Mouse (Mus musculus) mouse trophoblast stem cell (cell line): ENCODE data around the gene Pdcd4.

Source experiments
- in situ Hi-C, 2 experiments: fragments of 300-500 bp; cut with MseI, MboI; formaldehyde crosslinking; loops; 2 replicates in 1 of 2; 3 replicates in 1 of 2; pipeline ENCODE4 v1.15.1; 2025

The Pdcd4 gene

DNA sequence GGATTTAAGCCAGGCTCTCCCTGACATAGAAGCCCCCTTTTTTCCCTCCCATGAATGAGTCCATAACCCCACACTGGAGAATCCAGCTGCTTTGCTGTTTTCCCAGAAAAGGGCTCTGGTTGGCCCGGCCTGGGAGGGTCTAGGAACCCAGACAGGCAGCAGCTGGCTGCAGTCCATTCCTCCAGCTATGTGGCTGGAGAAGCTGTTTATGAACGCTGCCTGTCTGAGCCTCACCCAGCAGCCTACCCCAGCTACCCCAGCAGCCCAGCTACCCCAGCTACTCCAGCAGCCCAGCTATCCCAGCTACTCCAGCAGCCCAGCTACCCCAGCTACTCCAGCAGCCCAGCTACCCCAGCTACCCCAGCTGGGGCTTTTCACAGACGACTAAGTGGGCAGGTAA is at the start of gene Pdcd4:
Pdcd4 (plus strand) TSS at position 171 of the 400 bp plus-strand sequence.
- in situ Hi-C loops: no loop called here

DNA sequence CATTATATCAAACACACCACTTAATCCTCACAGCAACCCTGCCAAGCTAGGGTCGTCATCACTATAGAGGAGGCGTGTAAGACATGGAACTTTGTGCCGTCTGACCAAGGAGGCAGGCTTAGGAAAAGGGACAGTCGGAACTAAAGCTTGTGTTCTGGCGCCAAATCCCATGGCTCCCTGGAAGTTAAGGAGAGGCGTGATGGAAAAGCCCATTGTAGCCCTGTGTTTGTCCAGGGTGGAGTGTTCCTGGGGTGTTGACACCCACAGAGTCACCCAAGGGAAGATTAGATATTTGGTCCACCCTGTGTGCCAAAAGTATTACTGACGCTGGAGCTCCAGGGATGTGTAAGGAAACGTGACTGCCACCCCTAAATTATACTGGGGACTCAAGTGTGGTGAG is 48.1 kb upstream of the Pdcd4 start:
- in situ Hi-C loops: no loop called here

- in situ Hi-C loops: no loop called here
Measured at GRCm38 (mm10) chr19:53848272-53848995, 43.6 kb upstream of the Pdcd4 start.

GRCm38 (mm10) chr19:53850166-53850922 is 41.7 kb upstream of the Pdcd4 start:
- in situ Hi-C loops: no loop called here

DNA sequence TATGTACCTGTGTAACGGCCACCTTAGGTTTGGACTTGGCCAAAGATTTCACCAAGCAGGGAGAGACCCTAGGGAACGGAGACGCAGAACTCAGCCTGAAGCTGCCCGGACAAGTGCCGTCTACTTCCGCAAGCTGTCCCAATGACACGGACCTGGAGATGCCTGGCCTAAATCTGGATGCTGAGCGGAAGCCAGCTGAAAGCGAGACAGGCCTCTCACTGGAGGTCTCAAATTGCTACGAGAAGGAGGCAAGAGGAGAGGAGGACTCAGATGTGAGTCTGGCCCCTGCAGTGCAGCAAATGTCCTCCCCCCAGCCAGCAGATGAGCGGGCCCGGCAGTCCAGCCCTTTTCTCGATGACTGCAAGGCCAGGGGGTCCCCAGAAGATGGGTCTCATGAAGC is 40.7 kb upstream of the Pdcd4 start:
- in situ Hi-C loops: no loop called here

- in situ Hi-C loops: no loop called here
Measured at GRCm38 (mm10) chr19:53851826-53852698, 40.0 kb upstream of the Pdcd4 start.

DNA sequence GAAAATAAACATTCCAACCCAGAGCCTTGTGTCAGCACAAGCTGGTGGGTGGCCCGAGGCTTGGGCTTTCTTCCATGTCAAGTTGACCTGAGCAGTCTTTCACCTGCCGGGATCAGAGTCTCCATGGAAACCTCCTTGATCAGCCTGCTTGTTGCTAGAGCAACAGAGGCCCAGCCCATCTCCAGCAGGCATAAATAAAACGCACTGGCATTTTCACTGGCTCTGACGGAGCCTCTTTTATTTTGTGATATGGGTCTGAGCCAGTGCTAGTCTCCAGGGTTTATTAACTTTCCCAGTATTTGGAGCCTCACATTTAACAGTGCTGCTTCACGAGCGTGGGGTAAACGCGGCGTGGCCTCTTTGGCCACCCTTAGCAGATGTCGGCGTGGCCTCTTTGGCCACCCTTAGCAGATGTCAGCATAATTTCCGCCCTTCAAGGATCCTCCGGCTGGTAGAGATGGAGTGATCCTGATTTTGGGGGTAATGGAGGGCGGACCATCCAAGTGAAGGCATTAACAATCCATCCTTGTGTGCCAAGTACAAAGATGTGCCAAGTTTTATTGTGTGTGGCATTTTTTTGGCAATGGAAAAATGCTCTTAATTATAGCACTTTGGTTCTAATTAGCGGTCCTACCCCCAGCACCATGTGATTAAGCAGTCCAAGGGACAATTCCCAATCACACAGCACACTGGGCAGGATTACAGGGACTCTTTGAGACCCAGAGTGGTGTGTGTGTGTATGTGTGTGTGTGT is 39.2 kb upstream of the Pdcd4 start:
- in situ Hi-C loops: no loop called here

GRCm38 (mm10) chr19:53854978-53855377 is 37.1 kb upstream of the Pdcd4 start:
- in situ Hi-C loops: no loop called here

DNA sequence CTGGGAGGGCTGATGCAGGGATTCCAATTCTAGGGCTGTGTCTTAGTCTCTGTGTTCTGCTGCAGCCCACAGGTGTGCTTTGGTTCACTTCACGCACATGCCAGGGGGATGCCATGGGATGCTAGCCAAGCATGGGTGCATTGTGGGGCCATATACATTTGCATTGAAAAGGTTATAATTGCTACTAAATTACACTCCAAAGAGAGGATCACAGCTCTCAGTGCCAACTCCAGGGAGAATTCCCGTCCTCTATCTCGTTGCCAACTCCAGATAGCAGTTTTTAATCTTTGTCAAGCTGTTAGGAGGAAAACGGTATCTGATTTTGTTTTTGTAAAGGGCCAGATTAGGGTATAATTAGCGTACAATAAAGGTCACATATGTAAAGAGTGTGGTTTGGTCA is 36.2 kb upstream of the Pdcd4 start:
- in situ Hi-C loops: no loop called here

- in situ Hi-C loops: no loop called here
Measured at GRCm38 (mm10) chr19:53856794-53857193, 35.2 kb upstream of the Pdcd4 start.

DNA sequence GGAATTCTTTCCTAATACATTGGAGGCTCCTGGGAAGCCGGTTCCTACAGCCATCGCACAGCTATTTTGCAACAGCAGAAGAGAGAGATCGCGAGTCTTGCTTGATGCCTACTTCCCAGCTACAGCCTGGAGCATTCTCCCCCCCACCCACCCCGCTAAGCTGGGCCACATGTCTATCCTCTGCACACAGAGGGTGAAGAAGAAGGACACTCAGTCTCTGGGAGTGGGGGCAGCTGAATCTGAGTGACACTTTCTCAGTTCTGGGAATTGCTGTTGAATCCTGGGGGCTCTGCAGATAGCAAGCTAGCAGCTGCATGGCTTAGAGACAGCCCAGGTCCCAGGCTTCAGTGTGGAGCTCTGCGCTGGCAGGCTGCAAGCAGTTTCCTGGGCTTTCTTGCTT is 34.1 kb upstream of the Pdcd4 start:
- in situ Hi-C loops: no loop called here

DNA sequence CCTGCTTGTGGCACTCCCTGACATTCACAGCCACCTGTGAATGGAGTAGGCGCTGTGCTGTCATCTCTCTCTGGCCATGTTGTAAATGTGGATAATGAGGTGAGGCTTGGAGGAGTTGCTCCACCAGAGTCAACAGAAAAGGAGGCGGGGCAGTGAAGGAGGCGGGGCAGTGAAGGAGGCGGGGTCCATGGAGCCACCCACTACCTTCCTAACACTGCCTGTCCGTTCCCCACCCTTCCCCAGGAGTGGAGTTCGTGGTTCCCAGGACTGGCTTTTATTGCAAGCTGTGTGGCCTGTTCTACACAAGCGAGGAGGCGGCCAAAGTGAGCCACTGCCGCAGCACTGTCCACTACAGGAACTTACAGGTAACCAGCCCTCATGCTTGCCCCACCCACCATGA is 32.9 kb upstream of the Pdcd4 start:
- in situ Hi-C loops: no loop called here

DNA sequence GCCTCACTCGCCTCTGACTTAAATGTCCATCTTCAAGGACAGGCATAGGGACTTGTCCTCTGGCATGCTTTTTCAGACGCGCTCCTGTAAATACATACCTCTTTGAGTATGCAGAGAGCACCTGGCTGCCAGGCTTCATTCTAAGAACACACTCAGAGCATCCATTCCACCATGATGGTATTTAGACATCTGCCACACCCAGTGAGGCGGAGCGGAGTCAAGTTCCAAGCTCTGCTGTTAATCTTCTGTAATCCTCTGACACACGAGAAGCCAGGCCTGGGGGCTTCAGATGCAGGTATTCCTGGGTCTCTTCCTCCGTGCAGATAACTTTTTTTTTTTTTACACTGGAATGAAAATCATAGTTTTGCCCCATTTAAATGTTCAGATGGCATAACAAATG is 32.4 kb upstream of the Pdcd4 start:
- in situ Hi-C loops: no loop called here

- in situ Hi-C loops: no loop called here
Measured at GRCm38 (mm10) chr19:53861346-53861745, 30.7 kb upstream of the Pdcd4 start.

GRCm38 (mm10) chr19:53862573-53863246 is 29.3 kb upstream of the Pdcd4 start:
- in situ Hi-C loops: no loop called here

GRCm38 (mm10) chr19:53867238-53867637 is 24.8 kb upstream of the Pdcd4 start:
- in situ Hi-C loops: no loop called here

DNA sequence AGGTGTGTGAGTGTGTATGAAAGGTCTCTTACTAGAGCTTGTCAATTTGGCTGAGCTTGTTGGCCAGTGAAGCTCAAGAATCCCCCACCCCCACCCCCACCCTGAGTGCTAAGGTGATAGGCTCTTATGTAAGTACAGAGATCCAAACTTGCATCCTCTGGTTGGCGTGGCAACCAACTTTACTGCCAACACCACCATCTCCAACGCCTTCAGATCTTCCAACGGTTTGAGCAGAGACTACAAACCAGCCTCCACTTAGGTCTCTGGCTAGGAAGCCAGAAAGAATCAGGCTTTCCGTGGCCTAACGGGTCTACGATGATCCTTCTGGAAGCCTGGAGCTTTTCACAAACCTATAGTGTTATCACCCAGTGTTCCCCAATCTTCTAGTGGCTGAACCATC is 23.9 kb upstream of the Pdcd4 start:
- in situ Hi-C loops: no loop called here

DNA sequence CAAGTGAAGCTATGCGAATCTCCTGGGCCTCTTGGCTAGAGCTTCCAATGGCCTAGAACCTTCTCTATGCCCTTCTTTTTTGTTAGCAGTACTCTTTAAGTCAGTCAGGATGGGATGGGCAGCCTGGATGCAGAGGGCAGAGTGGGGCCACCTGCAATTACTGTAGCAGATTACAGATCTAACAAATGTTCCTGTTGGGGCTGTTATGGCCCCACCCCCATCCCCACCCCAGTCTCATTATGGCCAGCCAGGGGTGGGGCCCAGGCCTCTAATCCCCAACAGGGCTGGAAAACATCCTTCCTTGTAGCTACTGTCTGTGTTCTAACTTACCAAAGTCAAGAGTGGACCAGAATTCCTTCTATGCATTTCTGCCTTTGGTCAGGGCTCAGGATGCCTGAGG is 23.2 kb upstream of the Pdcd4 start:
- in situ Hi-C loops: no loop called here

- in situ Hi-C loops: no loop called here
Measured at GRCm38 (mm10) chr19:53869427-53870385, 22.3 kb upstream of the Pdcd4 start.

DNA sequence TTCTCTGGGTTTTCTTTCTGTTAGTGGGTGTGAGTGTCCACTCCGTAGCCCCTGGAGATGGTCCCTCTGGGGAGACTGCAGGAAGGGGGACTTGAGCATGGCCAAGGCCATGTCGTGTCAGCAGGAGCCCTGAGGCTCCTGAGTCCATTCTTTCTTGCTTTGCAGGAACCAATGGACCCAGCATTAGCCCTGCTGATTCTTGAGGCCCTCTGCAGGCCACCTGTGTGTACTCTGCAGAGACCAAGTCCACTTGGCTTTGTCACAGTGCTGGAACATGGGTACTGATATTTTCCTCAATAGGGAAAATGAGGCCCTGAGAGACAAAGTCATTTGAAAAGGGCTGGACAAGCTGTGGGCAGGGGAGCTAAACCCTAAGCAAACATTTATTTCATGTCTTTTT is 21.5 kb upstream of the Pdcd4 start:
- in situ Hi-C loops: no loop called here
